Mouse (Mus musculus) hindbrain, embryonic 15.5 days (tissue): ENCODE measurements around the gene Cyp4b1. TPM values are rescaled to one million over a fixed set of nuclear protein-coding genes. Genes with fewer than 3 reads are reported as not detected.
"Not testable (repeated sequence)": the region's sequence is repeated elsewhere in the genome, so short reads cannot be mapped to it uniquely, and the experiment has no call there.

Experiments
- ATAC-seq: fragments of 200-750 bp; cut with Nextera tagmentation; 2 replicates; pipeline ENCODE4 v1.8.0; 2017; ENCODE audit warnings: low read depth, moderate number of reproducible peaks, moderate TSS enrichment; ENCODE audit not compliant: low FRiP score
- H3K27ac ChIP-seq: fragments of 300-500 bp; sonication (generic); replicated peaks from 2 replicates; pipeline ENCODE4 v1.5.1; 2015; ENCODE audit warnings: mild to moderate bottlenecking, inconsistent platforms
- H3K27me3 ChIP-seq: fragments of 300-500 bp; sonication (generic); 2 replicates; pipeline ENCODE4 v1.6.1; 2015; ENCODE audit warnings: control low read depth, inconsistent platforms
- H3K36me3 ChIP-seq: fragments of 300-500 bp; sonication (generic); 2 replicates; pipeline ENCODE4 v1.6.1; 2015; ENCODE audit warnings: control low read depth, inconsistent platforms
- H3K4me1 ChIP-seq: fragments of 300-500 bp; sonication (generic); replicated peaks from 2 replicates; pipeline ENCODE4 v1.6.1; 2015; ENCODE audit warnings: control low read depth, inconsistent platforms
- H3K4me2 ChIP-seq: fragments of 300-500 bp; sonication (generic); 2 replicates; pipeline ENCODE4 v1.6.1; 2015; ENCODE audit warnings: moderate library complexity, mild to moderate bottlenecking, inconsistent platforms
- H3K4me3 ChIP-seq: fragments of 300-500 bp; sonication (generic); 2 replicates; pipeline ENCODE4 v1.5.1; 2015; ENCODE audit warnings: mild to moderate bottlenecking, inconsistent platforms
- H3K9ac ChIP-seq: fragments of 300-500 bp; sonication (generic); 2 replicates; pipeline ENCODE4 v1.6.1; 2015; ENCODE audit warnings: inconsistent platforms
- H3K9me3 ChIP-seq: fragments of 300-500 bp; sonication (generic); 2 replicates; pipeline ENCODE4 v1.6.1; 2016; ENCODE audit warnings: control low read depth, inconsistent platforms
- WGBS: fragments of 180-500 bp; shearing (Covaris S2); methylation state at CpG from one replicate; pipeline ENCODE4 v1.1.7; 2015; 5-methylcytosine and 5-hydroxymethylcytosine counted together
- polyA plus RNA-seq: library from polyadenylated mRNA; unstranded; fragments of >200 nt; fragmentation: Nextera tagmentation; extraction: Ambion mirVana; gene quantifications from 2 replicates; pipeline ENCODE4 v1.2.1, GENCODE M21; 2015

Gene Cyp4b1
- polyA plus RNA-seq: 0.84 and 1.3 TPM in 2 replicates

GRCm38 (mm10) chr4:115647580-115647979 lies at the start of gene Cyp4b1:
Gene Cyp4b1, minus strand, starts transcription at chr4:115647723.
- no peaks in the 10 kb centered on the region for H3K36me3 ChIP-seq
- H3K4me1 ChIP-seq: no peaks in the 10 kb centered on the region
- ATAC-seq: no peak
- H3K27ac ChIP-seq: no peak within 1 kb of the TSS
- H3K9me3 ChIP-seq: no peaks in the 10 kb centered on the region
- no peak within 1 kb of the TSS for H3K9ac ChIP-seq
- no peak within 1 kb of the TSS for H3K4me2 ChIP-seq
- 88% methylated on average over 9 of the region's 9 CpGs for WGBS
- no peaks in the 10 kb centered on the region for H3K27me3 ChIP-seq
- no peak within 1 kb of the TSS for H3K4me3 ChIP-seq

DNA sequence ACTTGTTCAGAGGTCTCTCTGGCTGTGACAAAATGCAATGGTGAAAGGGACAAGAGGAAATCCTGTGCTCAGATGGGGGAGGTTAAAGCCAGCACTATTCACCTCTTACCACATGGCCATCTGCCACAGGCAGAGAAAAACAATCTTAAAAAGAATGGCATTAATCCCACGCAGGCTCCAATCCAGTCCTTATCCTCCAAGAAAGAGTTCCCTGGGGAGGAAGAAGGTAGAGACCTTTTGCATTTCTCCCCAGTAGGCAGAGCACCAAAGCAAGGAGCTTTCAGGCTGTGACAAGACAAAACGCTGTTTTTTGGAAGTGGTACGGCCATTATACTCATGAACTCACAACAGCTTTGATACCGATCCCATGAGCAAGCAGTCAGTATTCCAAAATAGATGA lies 38.8 kb upstream of the Cyp4b1 start:
- Histone ChIP-seq H3K9me3 (no peaks in the 10 kb centered on the region), H3K9ac (no peak overlapping the region), H3K27ac (no peak overlapping the region), H3K36me3 (no peaks in the 10 kb centered on the region), H3K4me2 (no peak overlapping the region), H3K27me3 (no peaks in the 10 kb centered on the region), H3K4me3 (no peak overlapping the region), H3K4me1 (no peaks in the 10 kb centered on the region)
- WGBS: 47% methylated on average over 4 of the region's 4 CpGs
- ATAC-seq: no peak

DNA sequence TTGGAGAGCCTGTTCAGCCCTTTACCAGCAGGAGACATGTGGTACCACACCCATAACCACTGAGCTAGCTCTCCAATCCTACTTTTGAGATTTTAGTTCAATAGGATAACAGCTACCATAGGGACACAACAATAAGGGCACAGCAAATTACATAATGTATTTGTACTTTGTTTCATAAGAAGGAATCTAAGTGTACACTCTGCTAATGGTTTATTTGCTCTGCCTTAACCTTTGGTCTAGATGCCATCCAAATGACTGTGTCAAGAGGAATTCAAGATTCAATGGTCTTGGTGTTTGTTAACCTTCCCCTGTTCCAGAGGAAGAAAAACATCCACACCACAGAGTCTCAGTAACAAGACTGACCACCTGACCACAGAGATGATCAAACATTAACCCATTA lies 11.7 kb upstream of the Cyp4b1 start:
- Histone ChIP-seq H3K27ac (no peak overlapping the region), H3K9me3 (no peaks in the 10 kb centered on the region), H3K4me3 (no peak overlapping the region), H3K27me3 (no peaks in the 10 kb centered on the region), H3K4me2 (no peak overlapping the region), H3K36me3 (no peaks in the 10 kb centered on the region), H3K4me1 (peaks cover 7% of the 10 kb centered on the region; the same call in 1 of the 2 replicates), H3K9ac (no peak overlapping the region)
- no peak for ATAC-seq

DNA sequence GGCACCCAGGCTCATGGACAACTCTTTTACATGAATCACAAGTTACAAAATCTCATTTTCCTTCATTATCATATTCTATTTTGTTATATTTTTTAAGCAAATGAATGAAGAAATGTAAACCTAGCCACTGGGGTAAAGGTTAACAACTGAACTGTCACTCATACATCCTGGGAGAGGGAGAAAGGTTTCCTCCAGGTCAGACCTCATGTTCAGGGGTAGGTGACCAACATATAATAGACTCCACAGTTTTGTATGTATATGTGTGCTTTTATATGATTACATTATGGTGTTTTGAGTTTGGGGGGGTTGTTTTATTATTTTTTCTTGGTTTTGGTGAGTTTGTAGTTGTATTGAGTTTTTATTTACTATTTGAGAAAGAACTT lies 10.3 kb upstream of the Cyp4b1 start:
- H3K9ac ChIP-seq: no peak overlapping the region
- no peak for ATAC-seq

DNA sequence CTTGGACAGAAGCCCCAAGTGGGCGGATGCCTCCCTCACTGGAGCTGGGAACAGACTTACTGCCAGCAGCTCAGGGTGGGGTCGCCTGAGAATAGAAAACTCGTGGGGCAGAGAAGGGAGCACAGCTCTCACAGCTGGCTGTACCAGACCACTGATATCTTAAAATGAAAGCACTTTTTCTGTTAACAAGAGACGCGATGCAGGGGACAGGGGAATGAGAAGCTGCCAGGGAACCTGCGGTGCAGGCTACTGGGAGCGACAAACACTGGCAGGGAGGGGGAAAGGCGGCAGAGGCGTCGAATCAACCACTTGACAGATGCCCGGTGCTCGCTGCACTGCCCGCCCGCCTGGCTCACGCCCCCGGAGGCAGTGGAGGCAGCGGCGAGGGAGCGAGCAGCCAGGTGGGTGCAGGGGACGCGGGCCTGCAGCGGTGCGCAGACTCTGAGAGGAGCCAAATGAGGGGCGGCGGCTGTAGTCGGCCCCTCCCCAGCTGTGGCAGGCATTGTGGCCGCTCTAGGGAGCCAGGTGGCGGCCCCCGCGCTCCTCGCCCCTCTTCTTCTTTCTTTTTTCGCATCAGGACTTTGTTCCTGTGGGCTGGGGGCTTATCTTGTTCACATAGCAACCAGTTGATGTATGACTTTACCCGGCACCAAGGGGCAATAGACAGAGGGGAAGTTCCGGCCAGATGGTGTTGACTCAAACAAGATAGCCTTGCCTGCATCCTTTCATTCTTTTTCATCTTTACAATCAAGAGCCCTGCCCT lies 9.8 kb upstream of the Cyp4b1 start:
- H3K4me2 ChIP-seq: peak overlapping the region; percentile 96
- H3K4me1 ChIP-seq: peaks cover 7% of the 10 kb centered on the region; the same call in 1 of the 2 replicates
- H3K4me3 ChIP-seq: peak overlapping the region; percentile 65
- peak; percentile 94 for ATAC-seq
- no peaks in the 10 kb centered on the region for H3K27me3 ChIP-seq
- H3K9ac ChIP-seq: peak overlapping the region; percentile 70
- H3K36me3 ChIP-seq: no peaks in the 10 kb centered on the region
- H3K27ac ChIP-seq: peak overlapping the region; percentile 48
- peaks cover 4% of the 10 kb centered on the region; the same call in 1 of the 2 replicates for H3K9me3 ChIP-seq
- WGBS: 1% methylated on average over 34 of the region's 34 CpGs

More for the DNA sequence above, 10.3 kb upstream of the Cyp4b1 start:
- H3K4me3 ChIP-seq: peak overlapping the region; percentile 65
- peaks cover 7% of the 10 kb centered on the region; the same call in 1 of the 2 replicates for H3K4me1 ChIP-seq
- H3K27me3 ChIP-seq: no peaks in the 10 kb centered on the region
- H3K9me3 ChIP-seq: peaks cover 3% of the 10 kb centered on the region; the same call in 1 of the 2 replicates
- no peak overlapping the region for H3K27ac ChIP-seq
- peak overlapping the region; percentile 96 for H3K4me2 ChIP-seq
- H3K36me3 ChIP-seq: no peaks in the 10 kb centered on the region

- H3K36me3 ChIP-seq, H3K4me3 ChIP-seq, H3K27me3 ChIP-seq, H3K27ac ChIP-seq, H3K9ac ChIP-seq, H3K4me2 ChIP-seq, H3K9me3 ChIP-seq, ATAC-seq, H3K4me1 ChIP-seq: not testable (repeated sequence)
- 93% methylated on average over 1 of the region's 1 CpGs for whole genome bisulfite sequencing
Observed at GRCm38 (mm10) chr4:115656535-115656922, 9.0 kb upstream of the Cyp4b1 start.

GRCm38 (mm10) chr4:115655841-115656534 lies 8.5 kb upstream of the Cyp4b1 start:
- not testable (repeated sequence) for H3K9me3 ChIP-seq, H3K9ac ChIP-seq, H3K4me1 ChIP-seq, H3K36me3 ChIP-seq, H3K27me3 ChIP-seq, H3K4me2 ChIP-seq, H3K4me3 ChIP-seq, ATAC-seq, H3K27ac ChIP-seq
- WGBS: 86% methylated on average over 7 of the region's 7 CpGs

DNA sequence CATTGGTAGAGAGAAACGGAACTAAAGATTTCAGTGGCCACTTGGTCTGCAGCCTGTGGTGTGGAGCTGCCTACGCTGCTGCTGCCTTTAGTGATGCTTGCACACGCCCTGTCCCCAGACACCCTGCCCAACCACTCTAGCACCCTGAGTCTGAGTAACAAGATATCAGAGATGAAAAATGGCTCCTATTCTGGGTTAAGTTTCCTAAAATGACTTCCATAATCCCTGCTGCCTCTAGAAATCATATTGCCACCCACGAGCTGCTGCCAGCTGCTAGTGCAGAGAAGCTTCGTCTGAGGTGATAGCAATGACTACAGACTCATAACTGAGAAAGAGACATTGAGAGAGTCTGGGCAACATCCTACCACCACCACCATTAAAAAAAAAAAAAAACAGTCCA lies 3.3 kb upstream of the Cyp4b1 start:
- Histone ChIP-seq H3K4me3 (no peak overlapping the region), H3K9me3 (peaks cover 4% of the 10 kb centered on the region; the same call in 1 of the 2 replicates), H3K27ac (no peak overlapping the region), H3K9ac (no peak overlapping the region), H3K36me3 (no peaks in the 10 kb centered on the region), H3K4me2 (no peak overlapping the region), H3K27me3 (no peaks in the 10 kb centered on the region), H3K4me1 (no peaks in the 10 kb centered on the region)
- ATAC-seq: no peak
- 80% methylated on average over 5 of the region's 5 CpGs for WGBS

GRCm38 (mm10) chr4:115649344-115649743 lies 1.8 kb upstream of the Cyp4b1 start:
- no peaks in the 10 kb centered on the region for H3K4me1 ChIP-seq
- no peak overlapping the region for H3K4me3 ChIP-seq
- H3K9me3 ChIP-seq: peaks cover 4% of the 10 kb centered on the region; the same call in 1 of the 2 replicates
- no peaks in the 10 kb centered on the region for H3K36me3 ChIP-seq
- H3K27me3 ChIP-seq: no peaks in the 10 kb centered on the region
- H3K27ac ChIP-seq: no peak overlapping the region
- no peak overlapping the region for H3K4me2 ChIP-seq
- ATAC-seq: no peak
- H3K9ac ChIP-seq: no peak overlapping the region

DNA sequence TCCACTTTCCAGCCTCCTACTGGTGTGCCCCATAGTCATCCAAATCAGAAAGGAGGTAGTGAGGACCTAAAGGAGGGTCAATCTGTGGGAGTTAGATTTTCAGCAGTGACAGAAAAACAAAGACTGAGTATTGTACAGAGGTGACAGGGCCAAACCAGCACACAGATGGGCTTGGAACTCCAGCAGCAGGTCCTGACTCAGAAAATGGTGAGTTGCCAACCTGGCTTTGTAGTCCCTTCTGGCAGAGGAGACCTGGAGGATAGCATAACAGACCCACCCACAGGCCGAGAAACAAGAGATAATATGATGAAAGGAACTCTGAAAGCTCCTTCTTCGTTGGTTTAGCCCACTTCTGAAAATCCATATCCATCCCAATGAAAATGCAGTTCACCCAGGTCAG lies 1.2 kb upstream of the Cyp4b1 start:
- Histone ChIP-seq H3K9me3 (peaks cover 4% of the 10 kb centered on the region; the same call in 1 of the 2 replicates), H3K27me3 (no peaks in the 10 kb centered on the region), H3K27ac (no peak overlapping the region), H3K36me3 (no peaks in the 10 kb centered on the region), H3K4me3 (no peak overlapping the region), H3K4me2 (no peak overlapping the region), H3K9ac (no peak overlapping the region), H3K4me1 (no peaks in the 10 kb centered on the region)
- ATAC-seq: no peak
- WGBS: 76% methylated on average over 2 of the region's 2 CpGs

- no peaks in the 10 kb centered on the region for H3K36me3 ChIP-seq
- no peak overlapping the region for H3K4me2 ChIP-seq
- no peak overlapping the region for H3K9ac ChIP-seq
- no peaks in the 10 kb centered on the region for H3K9me3 ChIP-seq
- no peaks in the 10 kb centered on the region for H3K4me1 ChIP-seq
- no peak overlapping the region for H3K4me3 ChIP-seq
- H3K27me3 ChIP-seq: no peaks in the 10 kb centered on the region
- H3K27ac ChIP-seq: no peak overlapping the region
- ATAC-seq: no peak
Observed at GRCm38 (mm10) chr4:115645371-115645770, 2.2 kb downstream of the Cyp4b1 start.

GRCm38 (mm10) chr4:115642967-115643754 lies 4.4 kb downstream of the Cyp4b1 start:
- Histone ChIP-seq H3K4me3 (no peak overlapping the region), H3K4me2 (no peak overlapping the region), H3K4me1 (no peaks in the 10 kb centered on the region), H3K27me3 (no peaks in the 10 kb centered on the region), H3K9ac (no peak overlapping the region), H3K27ac (no peak overlapping the region), H3K9me3 (no peaks in the 10 kb centered on the region), H3K36me3 (no peaks in the 10 kb centered on the region)
- no peak for ATAC-seq
- 65% methylated on average over 5 of the region's 5 CpGs for WGBS
